Mouse (Mus musculus) limb, embryonic 14.5 days (tissue): ENCODE results near the gene Bcar3. TPM values are rescaled to one million over a fixed set of nuclear protein-coding genes. Genes with fewer than 3 reads are reported as not detected.

Source experiments
- ATAC-seq: fragments of 200-750 bp; cut with Nextera tagmentation; 2 replicates; pipeline ENCODE4 v1.8.0; 2017; ENCODE audit warnings: low read depth, moderate number of reproducible peaks, moderate TSS enrichment; ENCODE audit not compliant: low FRiP score
- DNase-seq: peaks from one replicate; pipeline ENCODE4 v3.0.0-alpha.2; 2015; ENCODE audit warnings: low spot score
- H3K27ac ChIP-seq: fragments of 300-500 bp; sonication (generic); replicated peaks from 2 replicates; pipeline ENCODE4 v1.5.1; 2014; ENCODE audit warnings: low read depth, mild to moderate bottlenecking, low read length, moderate library complexity, mixed read lengths
- H3K27me3 ChIP-seq: fragments of 300-500 bp; sonication (generic); 2 replicates; pipeline ENCODE4 v1.6.1; 2014; ENCODE audit warnings: low read length, mixed read lengths; ENCODE audit not compliant: control insufficient read depth, insufficient read depth
- H3K36me3 ChIP-seq: fragments of 300-500 bp; sonication (generic); 2 replicates; pipeline ENCODE4 v1.6.1; 2014; ENCODE audit warnings: mild to moderate bottlenecking, low read length, moderate library complexity, mixed read lengths; ENCODE audit not compliant: control insufficient read depth, insufficient read depth
- H3K4me1 ChIP-seq: fragments of 300-500 bp; sonication (generic); 2 replicates; pipeline ENCODE4 v1.6.1; 2014; ENCODE audit warnings: antibody characterized with exemption, low read length, mixed read lengths; ENCODE audit not compliant: control insufficient read depth, insufficient read depth
- H3K4me2 ChIP-seq: fragments of 300-500 bp; sonication (generic); replicated peaks from 2 replicates; pipeline ENCODE4 v1.6.1; 2014; ENCODE audit warnings: low read depth, mild to moderate bottlenecking, low read length, moderate library complexity; ENCODE audit not compliant: severe bottlenecking
- H3K4me3 ChIP-seq: fragments of 300-500 bp; sonication (generic); replicated peaks from 2 replicates; pipeline ENCODE4 v1.5.1; 2014; ENCODE audit warnings: low read length
- H3K9ac ChIP-seq: fragments of 300-500 bp; sonication (generic); 2 replicates; pipeline ENCODE4 v1.6.1; 2014; ENCODE audit warnings: mild to moderate bottlenecking, low read depth, low read length, moderate library complexity; ENCODE audit not compliant: severe bottlenecking
- H3K9me3 ChIP-seq: fragments of 300-500 bp; sonication (generic); 2 replicates; pipeline ENCODE4 v1.6.1; 2016; ENCODE audit warnings: low read length; ENCODE audit not compliant: control insufficient read depth
- POLR2A ChIP-seq: fragments of 200-500 bp; IDR thresholded peaks from 2 replicates; pipeline ENCODE4 v1.8.0; 2012; ENCODE audit warnings: inconsistent platforms, mild to moderate bottlenecking, moderate library complexity, borderline replicate concordance; ENCODE audit not compliant: insufficient read depth, insufficient read length; ENCODE audit errors: extremely low read depth
- WGBS: fragments of 180-500 bp; shearing (Covaris S2); extraction: QIAGEN DNeasy Blood & Tissue Kit; methylation state at CpG from one replicate; pipeline ENCODE4 v1.1.7; 2014; 5-methylcytosine and 5-hydroxymethylcytosine counted together
- polyA plus RNA-seq, 2 experiments: library from polyadenylated mRNA; depleted of rRNA in 1 of 2; stranded (reverse) in 1 of 2; unstranded in 1 of 2; fragments of >200 nt; fragmentation: Nextera tagmentation in 1 of 2; extraction: Ambion mirVana in 1 of 2; gene quantifications; 2 replicates each; pipeline versions ENCODE4 v1.2.1 to v1.2.3; 2012 to 2014

The Bcar3 gene
- polyA plus RNA-seq, 2 experiments = 7.8 to 7.9 TPM

GRCm38 (mm10) chr3:122380776-122381175 is 86.8 kb downstream of the Bcar3 start:
- TF ChIP-seq POLR2A = no peak
- H3K4me1 ChIP-seq = peaks cover 22% of the 10 kb centered on the region
- DNase-seq = no peak

GRCm38 (mm10) chr3:122381591-122381990 is 87.7 kb downstream of the Bcar3 start:
- Histone ChIP-seq H3K9me3 (no peaks in the 10 kb centered on the region), H3K4me2 (no peak overlapping the region), H3K4me3 (no peak overlapping the region), H3K9ac (no peak overlapping the region), H3K27me3 (no peaks in the 10 kb centered on the region), H3K36me3 (no peaks in the 10 kb centered on the region), H3K27ac (no peak overlapping the region), H3K4me1 (peaks cover 14% of the 10 kb centered on the region)
- no peak for ATAC-seq
- TF ChIP-seq POLR2A = no peak
- DNase-seq = no peak
- WGBS = 85% methylated on average over 3 of the region's 3 CpGs

More at GRCm38 (mm10) chr3:122380776-122381175, 86.8 kb downstream of the Bcar3 start:
- no peaks in the 10 kb centered on the region for H3K9me3 ChIP-seq
- no peaks in the 10 kb centered on the region for H3K27me3 ChIP-seq
- no peak overlapping the region for H3K27ac ChIP-seq
- no peak overlapping the region for H3K4me2 ChIP-seq
- no peak overlapping the region for H3K4me3 ChIP-seq
- H3K9ac ChIP-seq = no peak overlapping the region
- 72% methylated on average over 5 of the region's 5 CpGs for WGBS
- no peak for ATAC-seq
- no peaks in the 10 kb centered on the region for H3K36me3 ChIP-seq

GRCm38 (mm10) chr3:122386444-122386843 is 92.5 kb downstream of the Bcar3 start:
- WGBS = 79% methylated on average over 5 of the region's 5 CpGs
- Histone ChIP-seq H3K4me2 (no peak overlapping the region), H3K9me3 (no peaks in the 10 kb centered on the region), H3K4me1 (no peaks in the 10 kb centered on the region), H3K9ac (no peak overlapping the region), H3K27me3 (no peaks in the 10 kb centered on the region), H3K36me3 (no peaks in the 10 kb centered on the region), H3K4me3 (no peak overlapping the region), H3K27ac (no peak overlapping the region)
- DNase-seq = no peak
- ATAC-seq = no peak
- no peak for TF ChIP-seq POLR2A

GRCm38 (mm10) chr3:122387771-122388170 is 93.8 kb downstream of the Bcar3 start:
- 76% methylated on average over 3 of the region's 3 CpGs for WGBS
- H3K4me2 ChIP-seq = no peak overlapping the region

GRCm38 (mm10) chr3:122389972-122390371 is 96.0 kb downstream of the Bcar3 start:
- no peaks in the 10 kb centered on the region for H3K36me3 ChIP-seq
- ATAC-seq (no peak), DNase-seq (no peak)
- H3K27me3 ChIP-seq = no peaks in the 10 kb centered on the region
- no peak overlapping the region for H3K27ac ChIP-seq
- WGBS = 89% methylated on average over 5 of the region's 5 CpGs
- H3K4me1 ChIP-seq = no peaks in the 10 kb centered on the region
- no peak overlapping the region for H3K9ac ChIP-seq
- H3K9me3 ChIP-seq = no peaks in the 10 kb centered on the region
- no peak overlapping the region for H3K4me2 ChIP-seq
- no peak overlapping the region for H3K4me3 ChIP-seq
- TF ChIP-seq POLR2A = no peak

More at GRCm38 (mm10) chr3:122387771-122388170, 93.8 kb downstream of the Bcar3 start:
- Histone ChIP-seq H3K9me3 (no peaks in the 10 kb centered on the region), H3K27me3 (no peaks in the 10 kb centered on the region), H3K4me3 (no peak overlapping the region), H3K9ac (no peak overlapping the region), H3K36me3 (no peaks in the 10 kb centered on the region), H3K4me1 (no peaks in the 10 kb centered on the region), H3K27ac (no peak overlapping the region)
- DNase-seq (no peak), ATAC-seq (no peak)
- TF ChIP-seq POLR2A = no peak

- Histone ChIP-seq H3K4me1 (no peaks in the 10 kb centered on the region), H3K9me3 (no peaks in the 10 kb centered on the region), H3K4me2 (no peak overlapping the region), H3K27ac (no peak overlapping the region), H3K9ac (no peak overlapping the region), H3K27me3 (no peaks in the 10 kb centered on the region), H3K36me3 (no peaks in the 10 kb centered on the region), H3K4me3 (no peak overlapping the region)
- WGBS = 76% methylated on average over 2 of the region's 2 CpGs
- no peak for TF ChIP-seq POLR2A
- no peak for ATAC-seq
- DNase-seq = no peak
Observed at GRCm38 (mm10) chr3:122391098-122391497, 97.2 kb downstream of the Bcar3 start.
